ENCODE assay signal across 8 mouse cellular contexts in the genomic region with DNA sequence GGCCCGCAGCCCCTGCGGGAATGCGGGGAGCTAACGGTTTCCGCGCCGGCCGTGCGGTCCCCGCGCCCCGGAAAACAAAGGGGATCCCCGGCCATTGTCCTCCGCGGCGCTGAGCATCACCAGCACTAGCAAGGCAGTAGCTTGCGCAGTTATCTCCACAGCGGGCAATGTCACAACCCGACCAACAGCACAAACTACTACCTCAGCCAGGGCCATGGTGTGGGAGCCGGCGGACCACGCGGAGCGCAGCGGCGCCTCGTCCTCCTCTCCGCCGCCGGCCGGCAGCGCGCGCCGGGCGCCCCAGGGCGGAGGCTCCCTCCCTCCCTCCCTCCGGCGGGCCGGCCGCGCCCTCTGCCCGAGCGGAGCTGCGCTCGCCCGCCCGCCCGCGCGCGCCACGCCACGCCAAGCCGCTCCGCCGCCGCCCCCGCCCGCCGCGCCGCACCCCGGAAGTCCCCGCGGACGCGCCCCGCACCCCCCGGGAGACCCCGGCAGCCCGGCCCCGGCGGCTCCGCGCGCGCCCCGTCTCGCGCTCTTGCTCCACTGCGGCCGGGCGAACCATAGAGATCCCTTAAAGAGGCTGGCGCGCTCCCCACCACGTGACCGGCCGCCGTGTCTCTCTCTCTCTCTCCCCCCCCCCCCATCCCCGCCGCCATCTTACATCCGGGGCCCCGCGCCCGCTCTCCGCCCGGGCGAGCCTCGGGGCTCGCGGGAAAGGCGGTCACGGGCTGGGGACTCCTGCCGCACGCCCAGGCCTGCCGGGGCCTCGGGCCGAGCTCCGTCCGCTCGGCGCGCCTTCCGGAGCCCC.
DNase-seq lines count a peak whose midpoint lies in the region; ATAC-seq and TF ChIP-seq lines count a peak whose summit lies in the region.

No protein-coding gene starts in this region.

- 2% methylated on average over 94 of the region's 115 CpGs for WGBS in embryonic facial prominence, embryonic 10.5 days
- WGBS in limb, embryonic 13.5 days, result under 1% methylated on average over 63 of the region's 115 CpGs
- WGBS in midbrain, embryonic 14.5 days, result under 1% methylated on average over 78 of the region's 115 CpGs
- 2% methylated on average over 76 of the region's 115 CpGs for WGBS in small intestine, adult 2 months

- peaks cover 29% of the 10 kb centered on the region for H3K4me1 ChIP-seq in embryonic facial prominence, embryonic 10.5 days
- peaks cover 28% of the 10 kb centered on the region for H3K4me1 ChIP-seq in limb, embryonic 13.5 days
- peaks cover 29% of the 10 kb centered on the region for H3K4me1 ChIP-seq in midbrain, embryonic 14.5 days (ENCODE audit: control insufficient read depth, insufficient read depth, low read length)
- peaks cover 7% of the 10 kb centered on the region; the same call in 1 of the 2 replicates for H3K4me1 ChIP-seq in small intestine, adult 2 months (ENCODE audit: control insufficient read depth, insufficient read depth, insufficient read length, low read length)

- peak overlapping the region; percentile 63 for H3K4me2 ChIP-seq in limb, embryonic 13.5 days (replicated peaks)
- peak overlapping the region; percentile 89 for H3K4me2 ChIP-seq in midbrain, embryonic 14.5 days (ENCODE audit: low read length)

- no peaks in the 10 kb centered on the region for H3K9me3 ChIP-seq in embryonic facial prominence, embryonic 10.5 days
- no peaks in the 10 kb centered on the region for H3K9me3 ChIP-seq in limb, embryonic 13.5 days
- no peaks in the 10 kb centered on the region for H3K9me3 ChIP-seq in midbrain, embryonic 14.5 days (ENCODE audit: control insufficient read depth, low read length)

- H3K27ac ChIP-seq in embryonic facial prominence, embryonic 10.5 days (replicated peaks), result peak overlapping the region; percentile 100
- H3K27ac ChIP-seq in limb, embryonic 13.5 days, result peak overlapping the region; percentile 100
- peak overlapping the region; percentile 100 for H3K27ac ChIP-seq in midbrain, embryonic 14.5 days (replicated peaks; ENCODE audit: low read depth, low read length)
- peak overlapping the region; percentile 93 for H3K27ac ChIP-seq in small intestine, adult 2 months (ENCODE audit: insufficient read depth, low read depth, low read length)

- no peaks in the 10 kb centered on the region for H3K27me3 ChIP-seq in embryonic facial prominence, embryonic 10.5 days (replicated peaks; ENCODE audit: low read depth, poor library complexity, severe bottlenecking)
- no peaks in the 10 kb centered on the region for H3K27me3 ChIP-seq in limb, embryonic 13.5 days
- no peaks in the 10 kb centered on the region for H3K27me3 ChIP-seq in midbrain, embryonic 14.5 days (ENCODE audit: control insufficient read depth, insufficient read depth, low read length)
- no peaks in the 10 kb centered on the region for H3K27me3 ChIP-seq in small intestine, adult 2 months (ENCODE audit: control insufficient read depth, insufficient read depth, low read length)

- no peak for TF ChIP-seq CTCF in small intestine, adult 2 months (IDR thresholded peaks at IDR 0.05; ENCODE audit: extremely low read depth, insufficient read length, insufficient replicate concordance, low read depth, low read length)

- peak; percentile 68 for TF ChIP-seq POLR2A in small intestine, adult 2 months (IDR thresholded peaks at IDR 0.05; ENCODE audit: low read depth, low read length)

- peak; percentile 84 for DNase-seq in layer of hippocampus, adult 11-12 months (ENCODE audit: low spot score)
- no peak for DNase-seq in layer of hippocampus, adult 9-10 months (ENCODE audit: low spot score)
- peak; percentile 92 for DNase-seq in embryonic facial prominence, embryonic 10.5 days (ENCODE audit: low spot score)
- peak; percentile 99 for DNase-seq in heart, adult 11 months
- DNase-seq in kidney, adult 18-20 months, result peak; percentile 87
- DNase-seq in midbrain, embryonic 14.5 days, result peak; percentile 93

- ATAC-seq in limb, embryonic 13.5 days (ENCODE audit: low FRiP score, low read depth), result peak; percentile 92
- ATAC-seq in midbrain, embryonic 14.5 days (ENCODE audit: low FRiP score, low TSS enrichment), result peak; percentile 93

- H3K36me3 ChIP-seq in embryonic facial prominence, embryonic 10.5 days (replicated peaks), result peaks cover 28% of the 10 kb centered on the region
- peaks cover 21% of the 10 kb centered on the region for H3K36me3 ChIP-seq in limb, embryonic 13.5 days
- H3K36me3 ChIP-seq in midbrain, embryonic 14.5 days (ENCODE audit: control insufficient read depth, insufficient read depth, low read length), result peaks cover 3% of the 10 kb centered on the region; the same call in 1 of the 2 replicates
- peaks cover 2% of the 10 kb centered on the region; the same call in 1 of the 2 replicates for H3K36me3 ChIP-seq in small intestine, adult 2 months (ENCODE audit: control insufficient read depth, insufficient read depth, low read length)

- peak overlapping the region; percentile 100 for H3K9ac ChIP-seq in limb, embryonic 13.5 days
- H3K9ac ChIP-seq in midbrain, embryonic 14.5 days (replicated peaks; ENCODE audit: low read length), result peak overlapping the region; percentile 98

- H3K4me3 ChIP-seq in embryonic facial prominence, embryonic 10.5 days, result peak overlapping the region; percentile 93
- H3K4me3 ChIP-seq in limb, embryonic 13.5 days, result peak overlapping the region; percentile 96
- H3K4me3 ChIP-seq in midbrain, embryonic 14.5 days (replicated peaks; ENCODE audit: low read depth, low read length), result peak overlapping the region; percentile 89
- peak overlapping the region; percentile 89 for H3K4me3 ChIP-seq in small intestine, adult 2 months (ENCODE audit: low read depth, low read length)
